Mouse (Mus musculus) brown adipose tissue, adult 24 weeks (tissue): ENCODE data around the gene Gpd1l. TPM values are rescaled to one million over a fixed set of nuclear protein-coding genes. Genes with fewer than 3 reads are reported as not detected.

Experiments used
- H3K27ac ChIP-seq: fragments of 200-500 bp; replicated peaks from 2 replicates; pipeline ENCODE4 v1.5.1; 2012; ENCODE audit warnings: low read depth, mild to moderate bottlenecking, low read length
- H3K4me1 ChIP-seq: fragments of 200-500 bp; 2 replicates; pipeline ENCODE4 v1.6.1; 2012; ENCODE audit warnings: low read length, mixed read lengths; ENCODE audit not compliant: control insufficient read depth, insufficient read depth, insufficient read length
- H3K4me3 ChIP-seq: fragments of 200-500 bp; 2 replicates; pipeline ENCODE4 v1.5.1; 2012; ENCODE audit warnings: low read depth, mild to moderate bottlenecking, low read length, moderate library complexity; ENCODE audit not compliant: insufficient read depth
- polyA plus RNA-seq: library from polyadenylated mRNA; stranded (reverse); fragments of >200 nt; gene quantifications from 2 replicates; pipeline ENCODE4 v1.2.4, GENCODE M21; 2012; ENCODE audit not compliant: missing spikeins, insufficient read depth, insufficient read length

Gpd1l gene
- polyA plus RNA-seq, 1 experiment: 20.5 TPM

DNA sequence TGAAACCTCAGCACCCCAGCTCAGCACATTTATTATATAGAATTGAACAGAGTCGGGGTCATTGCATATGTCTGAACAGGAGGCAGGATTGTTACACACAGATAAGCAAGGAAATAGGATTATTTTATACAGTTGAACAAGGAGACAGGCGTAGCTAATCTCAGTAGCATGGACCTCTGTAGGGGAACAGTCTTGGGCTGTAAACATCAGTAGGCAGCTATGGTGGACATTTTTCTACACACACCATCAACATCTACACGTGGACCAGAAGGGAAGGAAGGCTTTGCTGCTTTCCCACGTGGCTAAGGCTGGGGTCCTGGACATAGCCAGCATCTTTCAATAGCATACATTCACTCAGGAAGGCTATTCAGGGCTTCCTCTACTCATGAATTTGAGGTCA lies 37.9 kb downstream of the Gpd1l start:
- H3K27ac ChIP-seq: no peak overlapping the region
- H3K4me1 ChIP-seq: no peaks in the 10 kb centered on the region
- no peak overlapping the region for H3K4me3 ChIP-seq

DNA sequence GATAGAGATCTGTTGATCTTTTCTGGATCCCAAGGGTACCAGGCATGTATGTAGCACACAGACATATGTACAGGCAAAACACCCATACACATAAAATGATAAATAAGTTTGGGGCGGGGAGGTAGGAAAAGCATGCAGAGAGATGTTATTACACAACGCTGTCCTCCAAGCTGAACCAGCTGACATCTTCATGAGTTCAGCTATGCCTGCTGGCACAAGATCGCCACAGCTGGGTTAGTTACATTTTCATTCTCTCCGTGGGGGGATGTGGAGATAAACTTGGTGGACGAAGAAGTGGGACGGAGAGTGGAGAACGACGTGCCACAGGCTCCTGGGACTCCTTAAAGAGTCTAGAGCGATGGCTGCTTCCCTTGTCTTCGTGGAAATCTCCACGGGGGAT lies 40.8 kb downstream of the Gpd1l start:
- H3K4me3 ChIP-seq: no peak overlapping the region
- no peaks in the 10 kb centered on the region for H3K4me1 ChIP-seq
- no peak overlapping the region for H3K27ac ChIP-seq

DNA sequence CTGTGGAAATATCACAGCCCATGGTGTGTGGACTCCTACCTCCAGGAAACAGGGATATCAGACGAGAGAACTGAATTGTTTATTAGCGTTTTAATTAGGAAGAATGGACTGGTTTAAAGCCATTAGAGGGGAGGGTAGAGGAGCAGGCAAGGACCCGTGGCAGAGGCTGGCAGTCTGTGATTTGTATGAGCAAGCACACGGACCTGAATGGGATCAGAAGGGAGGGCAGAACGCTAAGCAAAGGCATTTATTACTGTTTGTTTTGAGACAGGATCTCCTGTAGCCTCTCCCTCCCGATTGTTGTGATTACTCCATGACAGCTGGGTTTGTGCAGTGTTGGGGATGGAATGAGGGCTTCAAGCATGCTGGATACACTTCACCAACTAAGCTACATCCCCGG lies 43.4 kb downstream of the Gpd1l start:
- Histone ChIP-seq H3K4me3 (no peak overlapping the region), H3K4me1 (no peaks in the 10 kb centered on the region), H3K27ac (no peak overlapping the region)

DNA sequence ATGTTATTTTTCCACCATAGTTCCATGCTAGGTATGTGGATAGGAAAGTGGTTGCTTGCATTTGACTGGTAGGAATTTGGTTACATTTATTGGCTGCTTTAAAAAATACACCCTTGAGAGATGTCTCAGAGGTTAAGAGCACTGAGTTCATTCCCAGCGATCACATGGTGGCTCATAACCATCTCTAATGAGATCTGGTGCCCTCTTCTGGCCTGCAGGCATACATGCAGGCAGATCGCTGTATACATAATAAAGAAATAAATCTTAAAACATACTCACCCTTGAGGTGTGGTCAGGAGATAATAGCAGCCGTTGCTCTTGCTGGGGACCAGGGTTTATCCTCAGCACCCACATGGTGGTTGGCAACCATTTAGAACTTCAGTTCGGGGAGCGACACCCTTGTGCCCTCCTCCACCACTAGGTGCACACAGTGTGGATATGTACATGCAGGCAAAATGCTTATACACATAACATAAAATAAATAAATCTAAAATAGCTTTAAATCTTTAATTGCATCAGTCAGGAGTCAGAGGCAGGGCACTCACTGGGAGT lies 44.9 kb downstream of the Gpd1l start:
- Histone ChIP-seq H3K4me3 (no peak overlapping the region), H3K4me1 (no peaks in the 10 kb centered on the region), H3K27ac (no peak overlapping the region)

DNA sequence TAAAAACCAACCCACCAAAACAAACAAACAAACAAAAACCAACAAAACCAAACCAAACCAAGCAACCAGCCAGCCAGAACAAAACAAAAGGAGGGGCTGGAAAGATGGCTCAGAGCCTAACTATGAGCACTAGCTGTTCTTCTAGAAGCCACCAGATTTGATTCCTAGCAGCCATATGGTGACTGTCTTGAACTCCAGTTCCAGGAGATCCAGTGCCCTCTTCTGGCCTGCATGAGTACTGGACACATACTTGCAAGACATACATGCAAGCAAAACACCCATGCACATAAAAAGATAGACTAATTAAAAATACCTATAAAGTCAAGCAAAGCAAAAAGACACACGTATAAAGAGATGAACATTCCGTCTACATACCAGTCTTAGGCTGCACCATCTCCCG lies 46.1 kb downstream of the Gpd1l start:
- no peaks in the 10 kb centered on the region for H3K4me1 ChIP-seq
- no peak overlapping the region for H3K4me3 ChIP-seq
- H3K27ac ChIP-seq: no peak overlapping the region

DNA sequence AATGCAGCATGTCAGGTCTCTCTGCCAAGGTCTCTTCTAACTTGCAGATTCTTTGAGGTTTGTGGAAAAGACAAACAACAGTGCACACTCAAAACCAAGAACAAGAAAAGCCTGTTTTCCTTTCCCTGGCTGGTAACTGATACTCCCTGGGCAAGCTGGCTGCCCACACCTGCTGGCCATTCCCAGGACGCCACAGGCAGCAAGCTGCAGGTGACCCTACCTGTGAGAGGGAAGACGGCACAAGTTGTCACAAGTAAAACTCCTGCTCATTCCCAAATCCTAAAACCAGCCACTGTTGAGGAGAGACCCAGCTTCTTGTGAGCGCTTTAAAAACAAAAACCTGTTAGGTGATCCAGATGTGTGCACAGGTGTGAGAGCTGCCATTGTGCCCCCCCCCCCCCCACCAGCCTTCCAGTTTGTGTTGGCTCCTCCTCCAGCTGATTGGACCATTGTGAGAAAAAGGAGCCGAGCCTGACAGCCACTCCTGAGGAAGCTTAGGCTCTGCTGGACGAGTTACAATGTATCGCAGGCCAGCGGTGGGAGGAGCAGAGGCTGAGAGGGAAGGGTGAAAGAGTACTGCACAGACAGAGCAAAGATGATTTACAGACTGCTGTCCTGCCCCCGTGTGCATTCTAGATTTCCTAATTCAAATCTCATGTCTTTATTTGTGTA lies 47.7 kb downstream of the Gpd1l start:
- Histone ChIP-seq H3K4me1 (no peaks in the 10 kb centered on the region), H3K27ac (no peak overlapping the region), H3K4me3 (no peak overlapping the region)

DNA sequence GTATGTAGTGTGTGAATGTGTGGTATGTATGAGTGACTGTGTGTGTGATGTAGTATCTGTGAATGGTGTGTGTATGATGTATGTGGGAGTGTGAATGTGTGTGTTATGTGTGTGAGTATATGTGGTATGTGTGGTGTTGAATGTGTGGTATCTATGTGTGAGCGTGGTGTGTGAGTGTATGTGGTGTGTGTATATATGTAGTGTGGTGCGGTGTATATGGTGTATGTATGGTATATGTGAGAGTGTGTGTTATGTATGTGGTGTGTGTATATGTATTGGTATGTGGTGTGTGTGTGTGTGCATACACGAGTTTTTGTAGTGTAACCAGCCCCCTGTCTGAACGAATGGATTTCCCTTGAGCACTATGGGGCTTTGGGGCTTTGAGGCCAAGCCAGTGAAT lies 48.2 kb downstream of the Gpd1l start:
- H3K4me1 ChIP-seq: no peaks in the 10 kb centered on the region
- no peak overlapping the region for H3K4me3 ChIP-seq
- H3K27ac ChIP-seq: no peak overlapping the region

DNA sequence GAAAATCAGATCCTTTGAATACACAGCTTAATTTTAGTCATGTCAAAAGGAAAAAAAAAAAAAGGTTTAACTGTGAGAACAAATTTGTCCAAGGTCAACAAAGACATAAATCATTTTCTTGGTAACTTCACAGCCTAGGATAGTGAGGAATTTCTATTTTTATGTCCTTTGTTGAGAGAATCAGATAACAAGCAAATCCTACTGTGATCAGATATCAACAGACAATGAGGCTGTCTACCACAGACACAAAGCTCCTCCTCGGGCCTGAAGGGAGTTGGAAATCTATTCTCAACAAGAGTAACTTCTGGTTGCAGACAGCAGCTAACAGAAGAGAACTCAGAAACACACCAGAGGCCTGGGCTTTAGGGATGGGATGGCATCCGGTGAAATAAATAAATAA lies 51.8 kb downstream of the Gpd1l start:
- H3K4me1 ChIP-seq: no peaks in the 10 kb centered on the region
- H3K27ac ChIP-seq: no peak overlapping the region
- H3K4me3 ChIP-seq: no peak overlapping the region

DNA sequence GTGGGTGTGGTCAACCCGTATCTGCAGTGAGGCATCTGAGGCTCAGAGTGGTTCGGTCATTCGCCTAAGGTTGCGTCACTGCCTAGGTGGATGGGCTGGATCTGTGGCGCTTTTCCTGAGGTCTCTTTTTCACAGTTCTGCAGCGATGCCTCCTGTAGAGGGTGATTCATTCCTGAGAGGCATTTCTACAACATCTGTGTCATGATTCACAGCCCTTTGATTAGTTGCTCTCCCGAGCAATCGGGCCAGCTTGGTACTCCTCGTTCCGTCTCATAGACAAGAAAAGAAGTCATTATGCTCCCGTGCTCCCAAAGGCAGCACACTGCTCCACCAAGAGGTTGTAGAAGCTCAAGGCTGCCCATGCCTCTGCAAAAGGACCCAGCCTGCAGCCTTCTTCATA lies 78.5 kb downstream of the Gpd1l start:
- Histone ChIP-seq H3K27ac (no peak overlapping the region), H3K4me3 (no peak overlapping the region), H3K4me1 (0 out of 2 replicates have a peak, but pooled peaks cover 3% of the 10 kb centered on the region)

DNA sequence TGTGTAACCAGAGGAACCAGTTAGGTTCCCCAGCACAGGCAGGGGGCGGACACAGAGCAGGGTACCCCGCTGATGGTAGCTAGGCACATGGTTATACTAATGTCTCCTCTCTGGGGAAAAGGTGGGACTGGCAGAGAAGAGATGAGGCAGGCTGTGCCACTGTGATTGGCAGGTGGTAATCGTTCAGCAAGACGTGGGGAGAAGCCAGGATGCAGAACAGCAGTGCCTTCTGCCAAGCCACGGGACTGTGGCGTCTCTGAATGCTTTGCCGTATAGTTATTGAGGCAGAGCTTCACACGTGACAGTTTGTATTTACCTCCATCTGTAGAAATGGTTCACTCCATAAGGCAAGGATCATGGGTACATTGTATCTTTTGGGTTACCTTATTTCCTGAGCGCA lies 79.1 kb downstream of the Gpd1l start:
- H3K27ac ChIP-seq: no peak overlapping the region
- H3K4me3 ChIP-seq: no peak overlapping the region
- H3K4me1 ChIP-seq: 0 out of 2 replicates have a peak, but pooled peaks cover 3% of the 10 kb centered on the region

DNA sequence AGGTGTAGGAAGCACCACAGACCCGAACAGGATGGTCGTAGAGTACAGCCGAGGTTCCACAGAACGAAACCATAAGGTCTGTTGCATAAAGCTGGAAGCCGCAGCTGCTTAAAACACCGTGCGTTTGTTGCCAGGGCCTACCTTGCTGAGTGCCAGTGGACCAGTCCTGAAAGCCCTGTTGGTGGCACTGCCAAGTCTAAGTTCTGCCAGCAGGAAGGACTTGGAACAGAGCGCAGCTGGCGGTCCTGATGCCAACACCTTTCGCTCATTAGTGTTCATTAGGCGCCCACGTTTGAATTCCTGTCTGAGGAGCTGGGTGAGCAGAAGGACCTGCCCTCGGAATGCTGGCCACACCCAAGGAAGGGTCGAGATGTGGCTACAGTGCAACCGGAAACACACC lies 80.5 kb downstream of the Gpd1l start:
- Histone ChIP-seq H3K4me1 (0 out of 2 replicates have a peak, but pooled peaks cover 3% of the 10 kb centered on the region), H3K27ac (no peak overlapping the region), H3K4me3 (no peak overlapping the region)

DNA sequence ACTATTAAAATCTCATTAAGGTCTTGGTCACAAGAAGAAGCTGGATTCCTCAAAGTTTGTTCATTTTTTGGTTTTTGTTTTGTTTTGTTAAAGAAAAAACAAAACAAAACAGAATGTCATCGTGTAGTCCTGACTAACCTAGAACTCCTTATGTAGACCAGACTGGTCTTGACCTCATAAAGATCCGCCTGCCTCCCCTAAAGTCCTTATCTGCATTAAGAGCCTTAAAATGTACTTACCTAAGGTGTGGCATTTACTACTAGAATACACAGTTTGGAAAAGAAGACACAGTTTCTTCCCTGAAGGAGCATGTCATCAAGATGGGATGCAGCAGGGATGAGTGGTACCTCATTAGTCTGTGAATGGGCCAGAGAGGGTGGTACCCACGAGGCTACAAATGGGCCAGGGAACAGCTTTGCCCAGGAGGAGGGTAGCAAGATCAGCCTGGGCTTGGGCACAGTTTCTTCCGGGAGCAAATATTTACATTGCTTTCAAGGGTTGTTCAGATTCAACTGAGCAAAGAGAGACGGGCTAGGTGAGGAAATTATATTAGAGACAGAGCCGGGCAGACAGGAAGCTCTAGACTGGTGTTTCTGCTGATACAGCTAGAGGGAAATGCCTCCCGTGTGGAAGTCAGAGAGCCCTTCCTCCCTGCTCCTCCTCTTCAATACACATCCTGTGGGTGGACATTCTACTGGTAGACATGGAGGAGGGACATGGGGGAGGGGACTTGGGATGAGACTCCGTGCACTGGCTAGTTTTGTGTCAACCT lies 82.2 kb downstream of the Gpd1l start:
- no peak overlapping the region for H3K4me3 ChIP-seq
- no peak overlapping the region for H3K27ac ChIP-seq
- 0 out of 2 replicates have a peak, but pooled peaks cover 3% of the 10 kb centered on the region for H3K4me1 ChIP-seq

Other genes with a start within 250 kb of the Gpd1l start
- 20.7 and 22.8 TPM in 2 replicates for gene Dync1li1, start 245.2 kb downstream of the Gpd1l start, polyA plus RNA-seq
- gene Cmtm6, start 202.9 kb downstream of the Gpd1l start, polyA plus RNA-seq: 21.0 and 25.5 TPM in 2 replicates
- gene Cmtm7, start 152.1 kb downstream of the Gpd1l start, polyA plus RNA-seq: 1.9 and 7.8 TPM in 2 replicates
- 3.6 and 5.0 TPM in 2 replicates for gene Cmtm8, start 89.8 kb downstream of the Gpd1l start, polyA plus RNA-seq
- not detected in 2 replicates for gene Osbpl10, start 44.6 kb upstream of the Gpd1l start, polyA plus RNA-seq
- gene Rps27rt, start 48.8 kb upstream of the Gpd1l start, polyA plus RNA-seq: 705 and 1,225 TPM in 2 replicates